Mouse (Mus musculus) G1E (cell line): ENCODE measurements around the gene Tfe3.

Experiments used
- CTCF ChIP-seq: IDR thresholded peaks from 2 replicates; pipeline ENCODE4 v1.5.1; 2012; ENCODE audit warnings: low read depth, low read length, inconsistent platforms, mixed read lengths
- GATA1 ChIP-seq: IDR thresholded peaks from 2 replicates; pipeline ENCODE4 v1.6.1; 2012; ENCODE audit warnings: borderline replicate concordance, low read length, inconsistent platforms, mixed read lengths
- GATA2 ChIP-seq: IDR thresholded peaks from 2 replicates; pipeline ENCODE4 v1.6.1; 2012; ENCODE audit warnings: low read depth, low read length, inconsistent platforms, borderline replicate concordance
- POLR2AphosphoS5 ChIP-seq: IDR thresholded peaks from 2 replicates; pipeline ENCODE4 v1.6.1; 2012; ENCODE audit warnings: low read depth, low read length, inconsistent platforms; ENCODE audit not compliant: insufficient replicate concordance
- TAL1 ChIP-seq: conservative IDR thresholded peaks from 2 replicates; pipeline ENCODE4 v1.6.1; 2012; ENCODE audit warnings: low read depth, low read length, inconsistent platforms, mixed read lengths

DNA sequence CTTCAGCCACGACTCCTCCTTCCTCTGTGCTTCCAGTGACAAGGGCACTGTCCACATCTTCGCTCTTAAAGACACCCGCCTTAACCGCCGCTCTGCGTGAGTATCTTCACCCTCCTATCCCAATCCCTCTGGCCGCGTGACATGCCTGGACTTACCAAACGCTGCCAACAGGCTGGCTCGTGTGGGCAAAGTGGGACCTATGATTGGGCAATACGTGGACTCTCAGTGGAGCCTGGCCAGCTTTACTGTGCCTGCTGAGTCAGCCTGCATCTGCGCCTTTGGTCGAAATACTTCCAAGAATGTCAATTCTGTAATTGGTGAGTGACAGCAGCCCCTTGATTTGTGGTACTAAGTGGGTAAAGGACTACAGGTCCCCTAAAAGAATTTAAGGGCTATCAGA lies 35.2 kb upstream of the Tfe3 start:
- TF ChIP-seq TAL1 (no peak), CTCF (no peak), POLR2AphosphoS5 (no peak), GATA2 (no peak), GATA1 (no peak)
